In genomic region chr12:56534311-56534650, GRCm38 (mm10) we compare ENCODE assay signal across 9 mouse cellular contexts. TPM values are rescaled to one million over a fixed set of nuclear protein-coding genes. Genes with fewer than 3 reads are reported as not detected.
DNase-seq lines count a peak whose midpoint lies in the region; ATAC-seq and TF ChIP-seq lines count a peak whose summit lies in the region.
"Had no signal": no experiment of that assay in that cellular context is flagged by ENCODE, and none has a peak within 500 bp of the region (broad histone marks: within the 10 kb centered on the region; RNA-seq: fewer than 3 reads in every experiment).

No protein-coding gene starts in this region.

- under 1% methylated on average over 23 of the region's 24 CpGs for WGBS in lung, embryonic 15.5 days
- under 1% methylated on average over 24 of the region's 24 CpGs for WGBS in forebrain, embryonic 16.5 days
- WGBS in limb, embryonic 13.5 days: under 1% methylated on average over 24 of the region's 24 CpGs
- WGBS in neural tube, embryonic 15.5 days: under 1% methylated on average over 24 of the region's 24 CpGs

- H3K9me3 ChIP-seq in lung, embryonic 15.5 days: no peaks in the 10 kb centered on the region
- no peaks in the 10 kb centered on the region for H3K9me3 ChIP-seq in forebrain, embryonic 16.5 days (ENCODE audit: control insufficient read depth, low read length)
- no peaks in the 10 kb centered on the region for H3K9me3 ChIP-seq in limb, embryonic 13.5 days
- H3K9me3 ChIP-seq in neural tube, embryonic 15.5 days (replicated peaks): no peaks in the 10 kb centered on the region

- TF ChIP-seq CTCF in left cerebral cortex, adult 2 months (IDR thresholded peaks at IDR 0.05): no peak

- H3K36me3 ChIP-seq in lung, embryonic 15.5 days: no peaks in the 10 kb centered on the region
- no peaks in the 10 kb centered on the region for H3K36me3 ChIP-seq in forebrain, embryonic 16.5 days (ENCODE audit: control insufficient read depth, insufficient read depth)
- H3K36me3 ChIP-seq in limb, embryonic 13.5 days: no peaks in the 10 kb centered on the region
- H3K36me3 ChIP-seq in neural tube, embryonic 15.5 days: no peaks in the 10 kb centered on the region

- H3K4me1 ChIP-seq in lung, embryonic 15.5 days: peaks cover 4% of the 10 kb centered on the region; the same call in 1 of the 2 replicates
- peaks cover 21% of the 10 kb centered on the region for H3K4me1 ChIP-seq in forebrain, embryonic 16.5 days (replicated peaks; ENCODE audit: control insufficient read depth, insufficient read depth, low read length)
- peaks cover 24% of the 10 kb centered on the region for H3K4me1 ChIP-seq in limb, embryonic 13.5 days
- H3K4me1 ChIP-seq in neural tube, embryonic 15.5 days: peaks cover 25% of the 10 kb centered on the region

- H3K4me3 ChIP-seq in lung, embryonic 15.5 days: peak overlapping the region; percentile 53
- peak overlapping the region; percentile 35 for H3K4me3 ChIP-seq in forebrain, embryonic 16.5 days (replicated peaks; ENCODE audit: low read length)
- H3K4me3 ChIP-seq in limb, embryonic 13.5 days: peak overlapping the region; percentile 36
- peak overlapping the region; percentile 22 for H3K4me3 ChIP-seq in neural tube, embryonic 15.5 days (replicated peaks)
- H3K4me3 ChIP-seq in left cerebral cortex, adult 2 months: no peak overlapping the region

- peak overlapping the region; percentile 97 for H3K27ac ChIP-seq in lung, embryonic 15.5 days
- H3K27ac ChIP-seq in forebrain, embryonic 16.5 days (ENCODE audit: low read length): peak overlapping the region; percentile 53; the same call in 1 of the 2 replicates
- H3K27ac ChIP-seq in limb, embryonic 13.5 days: no peak overlapping the region
- no peak overlapping the region for H3K27ac ChIP-seq in neural tube, embryonic 15.5 days (replicated peaks)
- H3K27ac ChIP-seq in left cerebral cortex, adult 2 months: no peak overlapping the region

- intact Hi-C loops in left cerebral cortex, adult 2 months (cut with DNase I): loop anchor here (5.0 kb wide), 1 partner anchor 1013 kb away; the partner anchor contains the start of gene Foxa1

- peak overlapping the region; percentile 73 for H3K9ac ChIP-seq in lung, embryonic 15.5 days
- peak overlapping the region; percentile 30 for H3K9ac ChIP-seq in forebrain, embryonic 16.5 days (replicated peaks; ENCODE audit: low read depth, low read length)
- no peak overlapping the region for H3K9ac ChIP-seq in limb, embryonic 13.5 days
- H3K9ac ChIP-seq in neural tube, embryonic 15.5 days (replicated peaks): no peak overlapping the region

- no peak for ATAC-seq in lung, embryonic 15.5 days (ENCODE audit: borderline replicate concordance, extremely low read depth, low FRiP score, low TSS enrichment)
- ATAC-seq in forebrain, embryonic 16.5 days: no peak
- ATAC-seq in limb, embryonic 13.5 days (ENCODE audit: low FRiP score, low read depth): peak; percentile 17
- 0 out of 2 replicates have a peak, but pooled peaks have one; percentile 25 for ATAC-seq in neural tube, embryonic 15.5 days (ENCODE audit: low FRiP score)
- ATAC-seq: Patski had no signal

- peaks cover 95% of the 10 kb centered on the region for H3K27me3 ChIP-seq in lung, embryonic 15.5 days
- H3K27me3 ChIP-seq in forebrain, embryonic 16.5 days (replicated peaks; ENCODE audit: control insufficient read depth, insufficient read depth, low read length): peaks cover 77% of the 10 kb centered on the region
- peaks cover 93% of the 10 kb centered on the region for H3K27me3 ChIP-seq in limb, embryonic 13.5 days
- H3K27me3 ChIP-seq in neural tube, embryonic 15.5 days (replicated peaks): peaks cover 96% of the 10 kb centered on the region

- peak overlapping the region; percentile 48 for H3K4me2 ChIP-seq in lung, embryonic 15.5 days
- peak overlapping the region; percentile 43 for H3K4me2 ChIP-seq in forebrain, embryonic 16.5 days (ENCODE audit: low read length)
- peak overlapping the region; percentile 61 for H3K4me2 ChIP-seq in limb, embryonic 13.5 days (replicated peaks)
- peak overlapping the region; percentile 47 for H3K4me2 ChIP-seq in neural tube, embryonic 15.5 days

- DNase-seq in lung, postnatal 36 days: no peak
- DNase-seq in adrenal gland, postnatal 4 days (ENCODE audit: low spot score in 2 of 2): no peak
- no peak for DNase-seq in left cerebral cortex, adult 2 months (ENCODE audit: extremely low spot score in 1 of 2, low spot score in 2 of 2)
- DNase-seq in natural killer cell, adult 2 months (ENCODE audit: low spot score in 2 of 2): no peak

RNA-seq across cellular contexts. Expression of gene Nkx2-1, which starts 2.4 kb away (rescaled TPM):
- 84.7 and 87.6 TPM in 2 replicates for polyA plus RNA-seq in lung, embryonic 15.5 days (2015; fragmentation: Nextera tagmentation; extraction: Ambion mirVana)
- 4.7 and 8.1 TPM in 2 replicates for polyA plus RNA-seq in forebrain, embryonic 16.5 days (2015; fragmentation: Nextera tagmentation; extraction: Ambion mirVana)
- 0.08 TPM in 1 of 2 replicates, not detected in the other for polyA plus RNA-seq in limb, embryonic 13.5 days (2015; fragmentation: Nextera tagmentation; extraction: Ambion mirVana)
- not detected in 2 replicates for polyA plus RNA-seq in neural tube, embryonic 15.5 days (2015; fragmentation: Nextera tagmentation; extraction: Ambion mirVana)
- not detected for total RNA-seq in adrenal gland, postnatal 4 days (2021)
- under 1 TPM; 0.29 to 0.79 TPM for total RNA-seq in left cerebral cortex, adult 2 months (2021)
- polyA plus RNA-seq: Patski had no signal

Comparison
In these comparisons a context has a peak if more than half of its experiments do, and no peak if none do; other contexts are left out.
1. ATAC-seq: peak in limb, embryonic 13.5 days (single experiment) and neural tube, embryonic 15.5 days (single experiment); none in lung, embryonic 15.5 days (single experiment) and forebrain, embryonic 16.5 days (single experiment).
2. H3K27ac ChIP-seq: peak in lung, embryonic 15.5 days (single experiment) and forebrain, embryonic 16.5 days (single experiment); none in limb, embryonic 13.5 days (single experiment), neural tube, embryonic 15.5 days (single experiment) and left cerebral cortex, adult 2 months (single experiment).
3. H3K9ac ChIP-seq: peak in lung, embryonic 15.5 days (single experiment) and forebrain, embryonic 16.5 days (single experiment); none in limb, embryonic 13.5 days (single experiment) and neural tube, embryonic 15.5 days (single experiment).
4. Peak in every context shown above with its lines, with median percentiles within 50 percentile points of each other: H3K4me2 ChIP-seq.